Mouse (Mus musculus) ES-E14 (cell line): ENCODE results near the gene Fxyd4.

ENCODE experiments used
- HCFC1 ChIP-seq: IDR thresholded peaks from 2 replicates; pipeline ENCODE4 v1.6.1; 2012; ENCODE audit warnings: low read length, inconsistent platforms, borderline replicate concordance; ENCODE audit not compliant: insufficient read depth
- ZNF384 ChIP-seq: IDR thresholded peaks from 2 replicates; pipeline ENCODE4 v1.6.1; 2012; ENCODE audit warnings: low read depth, low read length, inconsistent platforms

DNA sequence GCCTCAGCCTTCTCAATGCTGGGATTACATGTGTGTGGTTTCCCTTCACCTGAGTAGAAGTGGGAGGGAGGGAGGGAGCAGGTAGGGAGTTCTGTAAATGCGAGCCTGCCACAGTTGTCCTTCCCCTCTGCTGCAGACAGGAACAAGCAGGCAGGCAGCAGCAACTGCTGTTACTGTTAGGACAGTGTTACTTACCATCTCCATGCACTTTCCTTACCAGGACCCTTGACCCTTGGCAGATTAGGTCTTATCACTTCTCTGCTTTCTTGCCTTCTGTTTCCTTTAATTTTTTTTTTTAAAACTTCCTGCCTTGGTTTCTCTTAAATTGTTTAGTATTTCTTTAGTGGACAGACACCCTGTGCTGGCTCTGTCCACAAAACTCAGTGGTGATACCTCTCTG is 49.5 kb downstream of the Fxyd4 start:
- TF ChIP-seq ZNF384 (no peak), HCFC1 (no peak)
